Mouse (Mus musculus) embryo, embryonic 10.5 days (tissue): ENCODE results near the gene Pcyt1b.

Experiments
- DNase-seq: peaks from one replicate; pipeline ENCODE4 v3.0.0-alpha.2; 2015; ENCODE audit warnings: low spot score

The Pcyt1b gene

GRCm38 (mm10) chrX:93654218-93655002 lies at the start of gene Pcyt1b:
Gene Pcyt1b, plus strand, starts transcription at chrX:93654863.
- peak; percentile 30 for DNase-seq

GRCm38 (mm10) chrX:93630256-93630655 lies 24.4 kb upstream of the Pcyt1b start:
- no peak for DNase-seq

- peak; percentile 87 for DNase-seq
Measured at GRCm38 (mm10) chrX:93631657-93632449, 22.8 kb upstream of the Pcyt1b start, which contains the start of gene Pola1. Gene Pola1, minus strand, starts transcription at chrX:93632155.

- no peak for DNase-seq
Measured at GRCm38 (mm10) chrX:93634861-93635375, 19.7 kb upstream of the Pcyt1b start.

- DNase-seq = no peak
Measured at GRCm38 (mm10) chrX:93643600-93643999, 11.1 kb upstream of the Pcyt1b start.

GRCm38 (mm10) chrX:93644022-93644421 lies 10.6 kb upstream of the Pcyt1b start:
- DNase-seq = no peak

- DNase-seq = no peak
Measured at GRCm38 (mm10) chrX:93650738-93651137, 3.9 kb upstream of the Pcyt1b start.

GRCm38 (mm10) chrX:93655153-93655552 lies 490 bp downstream of the Pcyt1b start:
- DNase-seq = no peak

GRCm38 (mm10) chrX:93663919-93664586 lies 9.4 kb downstream of the Pcyt1b start:
- DNase-seq = no peak

- DNase-seq = no peak
Measured at GRCm38 (mm10) chrX:93664787-93665186, 10.1 kb downstream of the Pcyt1b start.

GRCm38 (mm10) chrX:93674432-93674831 lies 19.8 kb downstream of the Pcyt1b start:
- no peak for DNase-seq

- peak; percentile 70 for DNase-seq
Measured at GRCm38 (mm10) chrX:93674836-93675795, 20.5 kb downstream of the Pcyt1b start.

- DNase-seq = no peak
Measured at GRCm38 (mm10) chrX:93676228-93676627, 21.6 kb downstream of the Pcyt1b start.

GRCm38 (mm10) chrX:93689287-93689686 lies 34.6 kb downstream of the Pcyt1b start:
- no peak for DNase-seq

GRCm38 (mm10) chrX:93690672-93691071 lies 36.0 kb downstream of the Pcyt1b start:
- DNase-seq = no peak

GRCm38 (mm10) chrX:93697596-93697995 lies 42.9 kb downstream of the Pcyt1b start:
- DNase-seq = no peak

GRCm38 (mm10) chrX:93700528-93701225 lies 46.0 kb downstream of the Pcyt1b start:
- DNase-seq = peak; percentile 5

GRCm38 (mm10) chrX:93712566-93712965 lies 57.9 kb downstream of the Pcyt1b start:
- no peak for DNase-seq

GRCm38 (mm10) chrX:93729529-93729928 lies 74.9 kb downstream of the Pcyt1b start:
- DNase-seq = no peak

GRCm38 (mm10) chrX:93730854-93731253 lies 76.2 kb downstream of the Pcyt1b start:
- no peak for DNase-seq
